10 mouse cellular contexts compared by ENCODE assay signal in genomic region chr2:120185527-120186276, GRCm38 (mm10). TPM values are rescaled to one million over a fixed set of nuclear protein-coding genes. Genes with fewer than 3 reads are reported as not detected.
DNase-seq lines count a peak whose midpoint lies in the region; ATAC-seq and TF ChIP-seq lines count a peak whose summit lies in the region.
"Had no signal": no experiment of that assay in that cellular context is flagged by ENCODE, and none has a peak within 500 bp of the region (broad histone marks: within the 10 kb centered on the region; RNA-seq: fewer than 3 reads in every experiment).

No protein-coding gene starts in this region.

- DNase-seq in heart, adult 2 months: no peak
- DNase-seq in midbrain, embryonic 14.5 days: peak; percentile 6
- DNase-seq in cerebellum, postnatal 36 days: peak; percentile 33 to 39
- no peak for DNase-seq in right cerebral cortex, adult 2 months (ENCODE audit: low spot score in 2 of 2)
- DNase-seq: kidney, adult 8-10 months had no signal

- no peaks in the 10 kb centered on the region for H3K79me2 ChIP-seq in heart, adult 2 months (replicated peaks; ENCODE audit: control insufficient read depth, insufficient read depth, low read length)

- no peaks in the 10 kb centered on the region for H3K36me3 ChIP-seq in heart, adult 2 months (ENCODE audit: control insufficient read depth, insufficient read depth, low read length)
- H3K36me3 ChIP-seq in heart, embryonic 12.5 days: no peaks in the 10 kb centered on the region
- H3K36me3 ChIP-seq in midbrain, embryonic 14.5 days (ENCODE audit: control insufficient read depth, insufficient read depth, low read length): no peaks in the 10 kb centered on the region
- H3K36me3 ChIP-seq in midbrain, embryonic 13.5 days: no peaks in the 10 kb centered on the region
- H3K36me3 ChIP-seq: forebrain, embryonic 15.5 days had no signal

- no peak for TF ChIP-seq POLR2A in heart, adult 2 months (IDR thresholded peaks at IDR 0.05; ENCODE audit: insufficient read depth, low read depth, low read length)

- no peaks in the 10 kb centered on the region for H3K27me3 ChIP-seq in heart, adult 2 months (ENCODE audit: control insufficient read depth, insufficient read depth, low read length)
- 0 out of 2 replicates have a peak, but pooled peaks cover 4% of the 10 kb centered on the region for H3K27me3 ChIP-seq in heart, embryonic 12.5 days (replicated peaks)
- H3K27me3 ChIP-seq in midbrain, embryonic 14.5 days (ENCODE audit: control insufficient read depth, insufficient read depth, low read length): no peaks in the 10 kb centered on the region
- H3K27me3 ChIP-seq in midbrain, embryonic 13.5 days: no peaks in the 10 kb centered on the region
- H3K27me3 ChIP-seq: forebrain, embryonic 15.5 days had no signal

- peak; percentile 62 for TF ChIP-seq CTCF in heart, adult 2 months (IDR thresholded peaks at IDR 0.05)

- no peak overlapping the region for H3K27ac ChIP-seq in heart, adult 2 months
- H3K27ac ChIP-seq in heart, embryonic 12.5 days (ENCODE audit: poor library complexity, severe bottlenecking): no peak overlapping the region
- H3K27ac ChIP-seq in midbrain, embryonic 14.5 days (replicated peaks; ENCODE audit: low read depth, low read length): no peak overlapping the region
- no peak overlapping the region for H3K27ac ChIP-seq in midbrain, embryonic 13.5 days
- H3K27ac ChIP-seq: forebrain, embryonic 15.5 days had no signal

- no peak overlapping the region for H3K4me3 ChIP-seq in heart, adult 2 months
- H3K4me3 ChIP-seq in heart, embryonic 12.5 days: no peak overlapping the region
- H3K4me3 ChIP-seq in midbrain, embryonic 14.5 days (replicated peaks; ENCODE audit: low read depth, low read length): no peak overlapping the region
- H3K4me3 ChIP-seq in midbrain, embryonic 13.5 days (replicated peaks): no peak overlapping the region
- H3K4me3 ChIP-seq: forebrain, embryonic 15.5 days had no signal

- H3K9ac ChIP-seq in heart, adult 2 months (ENCODE audit: low read depth, low read length): no peak overlapping the region
- no peak overlapping the region for H3K9ac ChIP-seq in heart, embryonic 12.5 days
- H3K9ac ChIP-seq in midbrain, embryonic 14.5 days (replicated peaks; ENCODE audit: low read length): no peak overlapping the region
- H3K9ac ChIP-seq in midbrain, embryonic 13.5 days (replicated peaks): no peak overlapping the region
- H3K9ac ChIP-seq: forebrain, embryonic 15.5 days had no signal

- intact Hi-C loops in heart, adult 2 months (cut with DNase I): no loop called here

- 68% methylated on average over 6 of the region's 6 CpGs for WGBS in heart, adult 2 months
- WGBS in heart, embryonic 12.5 days: 60% methylated on average over 6 of the region's 6 CpGs
- WGBS in midbrain, embryonic 14.5 days: 85% methylated on average over 6 of the region's 6 CpGs
- 84% methylated on average over 6 of the region's 6 CpGs for WGBS in midbrain, embryonic 13.5 days

- no peak overlapping the region for H3K4me2 ChIP-seq in heart, embryonic 12.5 days
- no peak overlapping the region for H3K4me2 ChIP-seq in midbrain, embryonic 14.5 days (ENCODE audit: low read length)
- no peak overlapping the region for H3K4me2 ChIP-seq in midbrain, embryonic 13.5 days (replicated peaks)
- H3K4me2 ChIP-seq: forebrain, embryonic 15.5 days had no signal

- H3K9me3 ChIP-seq in heart, embryonic 12.5 days (replicated peaks): no peaks in the 10 kb centered on the region; the same call in 1 of the 2 replicates
- no peaks in the 10 kb centered on the region for H3K9me3 ChIP-seq in midbrain, embryonic 14.5 days (ENCODE audit: control insufficient read depth, low read length)
- H3K9me3 ChIP-seq in midbrain, embryonic 13.5 days: no peaks in the 10 kb centered on the region
- H3K9me3 ChIP-seq: forebrain, embryonic 15.5 days had no signal

- H3K4me1 ChIP-seq in heart, adult 2 months (ENCODE audit: control insufficient read depth, insufficient read depth, low read length): no peaks in the 10 kb centered on the region
- no peaks in the 10 kb centered on the region for H3K4me1 ChIP-seq in heart, embryonic 12.5 days (replicated peaks)
- H3K4me1 ChIP-seq in midbrain, embryonic 14.5 days (ENCODE audit: control insufficient read depth, insufficient read depth, low read length): no peaks in the 10 kb centered on the region
- no peaks in the 10 kb centered on the region for H3K4me1 ChIP-seq in midbrain, embryonic 13.5 days (replicated peaks)
- H3K4me1 ChIP-seq: forebrain, embryonic 15.5 days had no signal

- TF ChIP-seq EP300 in heart, adult 2 months (IDR thresholded peaks at IDR 0.05; ENCODE audit: insufficient read depth, low read depth, low read length): no peak

- no peak for ATAC-seq in heart, embryonic 12.5 days (ENCODE audit: insufficient number of reproducible peaks, low FRiP score)
- ATAC-seq in midbrain, embryonic 14.5 days (ENCODE audit: low FRiP score, low TSS enrichment): no peak
- no peak for ATAC-seq in midbrain, embryonic 13.5 days
- no peak for ATAC-seq in activated CD4-positive, CD25-positive, alpha-beta regulatory T cell, adult 4 months
- ATAC-seq: forebrain, embryonic 15.5 days had no signal

RNA-seq across cellular contexts. Expression of gene Ehd4, which starts 31.3 kb away (rescaled TPM):
- 100 to 1,000 TPM; 330 to 373 TPM for total RNA-seq in heart, adult 2 months (2021)
- polyA plus RNA-seq in heart, adult 2 months (2012; rRNA removed): 213 and 279 TPM in 2 replicates
- polyA plus RNA-seq in heart, embryonic 12.5 days (2016; fragmentation: Nextera tagmentation; extraction: Ambion mirVana): 159 and 186 TPM in 2 replicates
- 3.5 and 11.9 TPM in 2 replicates for polyA plus RNA-seq in midbrain, embryonic 14.5 days (2014; fragmentation: Nextera tagmentation; extraction: Ambion mirVana)
- 14.1 and 16.4 TPM in 2 replicates for polyA plus RNA-seq in midbrain, embryonic 13.5 days (2015; fragmentation: Nextera tagmentation; extraction: Ambion mirVana)
- polyA plus RNA-seq in activated CD4-positive, CD25-positive, alpha-beta regulatory T cell, adult 4 months (2017; shearing (Covaris generic)): 1 to 10 TPM; 7.2 to 9.1 TPM

RNA-seq across cellular contexts. Expression of gene Pla2g4e, which starts 59.4 kb away (rescaled TPM):
- 1 to 10 TPM; 3.5 to 4.0 TPM for total RNA-seq in heart, adult 2 months (2021)
- 5.9 and 8.4 TPM in 2 replicates for polyA plus RNA-seq in heart, adult 2 months (2012; rRNA removed)
- polyA plus RNA-seq in heart, embryonic 12.5 days (2016; fragmentation: Nextera tagmentation; extraction: Ambion mirVana): 0.59 and 0.73 TPM in 2 replicates
- polyA plus RNA-seq in midbrain, embryonic 14.5 days (2014; fragmentation: Nextera tagmentation; extraction: Ambion mirVana): 3.5 and 6.4 TPM in 2 replicates
- 1.3 and 1.5 TPM in 2 replicates for polyA plus RNA-seq in midbrain, embryonic 13.5 days (2015; fragmentation: Nextera tagmentation; extraction: Ambion mirVana)
- under 1 TPM in 1 of 2 experiments, not detected in 1; 0.07 TPM for polyA plus RNA-seq in activated CD4-positive, CD25-positive, alpha-beta regulatory T cell, adult 4 months (2017; shearing (Covaris generic))
- polyA plus RNA-seq: spleen, adult 2 months had no signal

Comparison
In these comparisons a context has a peak if more than half of its experiments do, and no peak if none do; other contexts are left out.
1. DNase-seq: peak in midbrain, embryonic 14.5 days (single experiment) and cerebellum, postnatal 36 days (2 of 2); none in heart, adult 2 months (0 of 2) and right cerebral cortex, adult 2 months (0 of 2).